Mouse (Mus musculus) midbrain, embryonic 12.5 days (tissue): ENCODE results near the gene Stpg1. TPM values are rescaled to one million over a fixed set of nuclear protein-coding genes. Genes with fewer than 3 reads are reported as not detected.
A peak's percentile ranks its signal among the peaks of the same experiment; 100 is the strongest.

Experiments used
- ATAC-seq: fragments of 200-750 bp; cut with Nextera tagmentation; 2 replicates; pipeline ENCODE4 v1.8.0; 2017; ENCODE audit warnings: low read depth, moderate TSS enrichment, moderate library complexity; ENCODE audit not compliant: low FRiP score
- H3K27ac ChIP-seq: fragments of 300-500 bp; sonication (generic); replicated peaks from 2 replicates; pipeline ENCODE4 v1.5.1; 2016; ENCODE audit warnings: mild to moderate bottlenecking
- H3K27me3 ChIP-seq: fragments of 300-500 bp; sonication (generic); 2 replicates; pipeline ENCODE4 v1.6.1; 2016; ENCODE audit warnings: mild to moderate bottlenecking
- H3K36me3 ChIP-seq: fragments of 300-500 bp; sonication (generic); 2 replicates; pipeline ENCODE4 v1.6.1; 2016
- H3K4me1 ChIP-seq: fragments of 300-500 bp; sonication (generic); 2 replicates; pipeline ENCODE4 v1.6.1; 2016
- H3K4me2 ChIP-seq: fragments of 300-500 bp; sonication (generic); replicated peaks from 2 replicates; pipeline ENCODE4 v1.6.1; 2016; ENCODE audit warnings: mild to moderate bottlenecking, moderate library complexity
- H3K4me3 ChIP-seq: fragments of 300-500 bp; sonication (generic); 2 replicates; pipeline ENCODE4 v1.5.1; 2016; ENCODE audit warnings: mild to moderate bottlenecking
- H3K9ac ChIP-seq: fragments of 300-500 bp; sonication (generic); replicated peaks from 2 replicates; pipeline ENCODE4 v1.6.1; 2016; ENCODE audit warnings: mild to moderate bottlenecking, moderate library complexity
- H3K9me3 ChIP-seq: fragments of 300-500 bp; sonication (generic); 2 replicates; pipeline ENCODE4 v1.6.1; 2016; ENCODE audit warnings: mild to moderate bottlenecking
- WGBS: fragments of 180-500 bp; shearing (Covaris S2); methylation state at CpG from one replicate; pipeline ENCODE4 v1.1.7; 2016; 5-methylcytosine and 5-hydroxymethylcytosine counted together
- polyA plus RNA-seq: library from polyadenylated mRNA; unstranded; fragments of >200 nt; fragmentation: Nextera tagmentation; extraction: Ambion mirVana; gene quantifications from 2 replicates; pipeline ENCODE4 v1.2.1, GENCODE M21; 2016

The Stpg1 gene
- polyA plus RNA-seq, 1 experiment from 2014 or later: 1.7 TPM

DNA sequence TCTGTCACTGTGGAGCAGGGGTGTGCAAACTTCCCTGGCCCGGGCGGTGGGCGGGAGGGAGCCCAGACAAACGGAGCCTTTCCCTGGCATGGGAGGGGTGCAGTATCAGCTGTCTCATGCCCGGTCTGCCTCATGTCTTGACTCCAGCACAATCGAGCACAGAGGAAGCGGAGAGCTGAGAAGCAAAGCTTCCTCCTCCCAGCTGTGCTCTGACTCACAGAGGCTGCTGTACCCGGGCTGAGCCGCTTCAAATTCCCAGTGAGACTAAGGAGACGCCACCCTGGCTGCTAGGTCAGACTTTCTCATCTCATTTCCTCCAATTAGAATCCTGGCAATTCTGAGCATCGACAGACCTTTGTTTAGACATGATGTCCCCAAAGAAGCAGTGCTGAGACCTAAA is 72.5 kb downstream of the Stpg1 start:
- H3K27me3 ChIP-seq: peaks cover 64% of the 10 kb centered on the region
- 49% methylated on average over 11 of the region's 11 CpGs for WGBS
- no peaks in the 10 kb centered on the region for H3K36me3 ChIP-seq
- no peak overlapping the region for H3K9ac ChIP-seq
- H3K9me3 ChIP-seq: no peaks in the 10 kb centered on the region
- no peak overlapping the region for H3K4me2 ChIP-seq
- H3K4me1 ChIP-seq: peaks cover 61% of the 10 kb centered on the region
- no peak overlapping the region for H3K27ac ChIP-seq
- ATAC-seq: no peak
- H3K4me3 ChIP-seq: no peak overlapping the region

DNA sequence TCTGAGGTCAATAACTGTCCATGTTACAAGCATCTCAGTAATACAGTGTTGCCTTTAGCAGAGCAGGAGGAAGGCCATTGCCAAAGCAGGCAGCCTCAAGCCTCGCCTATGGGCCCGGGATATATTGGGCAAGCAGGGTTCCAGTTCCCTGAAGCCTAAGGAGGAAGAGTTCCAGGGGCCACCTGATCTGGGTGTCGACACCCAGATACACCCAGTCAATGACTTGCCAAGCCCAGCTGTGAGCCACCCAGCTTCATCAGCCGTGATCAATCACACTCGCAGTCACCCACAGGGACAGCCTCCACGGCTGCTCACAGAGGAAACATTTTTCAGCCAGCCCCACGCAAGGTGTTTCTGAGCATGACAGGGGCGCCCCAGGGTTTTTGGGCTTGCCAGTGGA is 72.9 kb downstream of the Stpg1 start:
- Histone ChIP-seq H3K4me1 (peaks cover 64% of the 10 kb centered on the region), H3K36me3 (no peaks in the 10 kb centered on the region), H3K4me3 (no peak overlapping the region), H3K27ac (no peak overlapping the region), H3K9ac (no peak overlapping the region), H3K27me3 (peaks cover 68% of the 10 kb centered on the region), H3K4me2 (no peak overlapping the region), H3K9me3 (no peaks in the 10 kb centered on the region)
- no peak for ATAC-seq
- 79% methylated on average over 8 of the region's 8 CpGs for WGBS

DNA sequence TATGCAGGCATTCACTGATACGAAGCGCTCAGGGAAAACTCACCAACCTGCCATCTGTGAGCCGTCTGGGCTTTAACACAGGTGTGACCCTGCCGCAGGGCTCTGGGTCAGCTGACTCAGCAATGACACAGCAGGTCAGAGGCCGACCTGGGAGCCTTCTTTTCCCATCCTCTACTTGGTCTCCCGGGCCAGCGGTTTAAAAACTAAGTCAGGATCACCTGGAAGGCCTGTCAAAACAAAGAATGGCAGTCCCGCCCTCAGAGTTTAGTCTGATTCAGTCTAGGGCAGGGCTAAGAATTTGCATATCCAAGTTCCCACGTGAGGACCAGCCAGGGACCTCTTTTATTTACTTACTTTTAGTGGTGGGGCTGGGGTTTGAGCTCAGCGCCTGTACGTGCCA is 74.6 kb downstream of the Stpg1 start:
- H3K9ac ChIP-seq: no peak overlapping the region
- H3K4me2 ChIP-seq: peak overlapping the region; percentile 55
- peaks cover 75% of the 10 kb centered on the region for H3K27me3 ChIP-seq
- no peak overlapping the region for H3K27ac ChIP-seq
- H3K4me3 ChIP-seq: no peak overlapping the region
- ATAC-seq: no peak
- H3K4me1 ChIP-seq: peaks cover 71% of the 10 kb centered on the region
- no peaks in the 10 kb centered on the region for H3K9me3 ChIP-seq
- 11% methylated on average over 11 of the region's 11 CpGs for WGBS
- no peaks in the 10 kb centered on the region for H3K36me3 ChIP-seq

DNA sequence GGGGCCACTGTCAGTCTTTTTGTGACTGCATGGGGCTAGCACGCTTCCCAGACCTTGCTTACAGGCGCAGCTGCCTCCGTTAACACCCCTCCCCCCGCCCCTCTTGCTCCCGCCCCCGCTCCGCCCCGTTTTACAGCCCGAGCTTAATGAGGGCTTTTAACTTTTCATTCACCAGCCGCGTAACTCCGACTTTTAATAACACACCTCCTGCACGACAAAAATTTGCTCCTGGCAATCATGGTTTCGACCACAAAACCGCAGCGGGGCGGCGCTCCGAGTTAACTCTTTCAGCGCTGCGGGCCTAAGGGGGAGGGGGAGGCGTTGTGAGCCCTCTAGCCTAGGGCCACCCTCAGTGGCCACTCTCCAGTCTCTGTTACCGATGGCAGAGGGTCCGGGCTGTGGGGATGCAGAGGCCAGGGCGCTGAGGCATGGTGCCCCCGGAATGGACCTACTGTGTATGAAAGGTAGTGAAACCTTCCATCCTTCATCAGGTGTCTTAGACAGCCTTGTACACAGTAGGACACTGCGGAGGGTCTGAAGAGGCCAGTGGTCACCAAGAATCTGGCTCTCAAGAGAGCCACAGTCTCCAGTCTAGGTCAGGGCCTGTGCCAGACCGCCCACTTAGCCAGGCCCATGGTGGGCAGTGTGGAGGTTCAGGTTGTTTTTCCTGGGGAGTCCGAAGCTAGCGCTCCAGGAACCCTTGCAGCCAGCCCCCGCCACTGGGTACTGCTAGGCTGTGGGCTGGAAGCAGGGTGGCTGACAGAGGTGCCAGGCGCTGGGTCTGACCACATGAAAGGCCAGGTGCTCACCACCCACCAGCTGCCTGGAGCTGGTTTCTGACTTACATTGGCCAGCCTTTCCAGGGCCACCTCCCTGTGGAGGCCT is 75.8 kb downstream of the Stpg1 start:
- 12% methylated on average over 32 of the region's 32 CpGs for WGBS
- Histone ChIP-seq H3K4me3 (peak overlapping the region; percentile 39), H3K4me2 (peak overlapping the region; percentile 55), H3K27ac (no peak overlapping the region), H3K4me1 (peaks cover 64% of the 10 kb centered on the region), H3K9me3 (no peaks in the 10 kb centered on the region), H3K27me3 (peaks cover 82% of the 10 kb centered on the region), H3K9ac (peak overlapping the region; percentile 34; the same call in 1 of the 2 replicates), H3K36me3 (no peaks in the 10 kb centered on the region)
- ATAC-seq: peak; percentile 77

DNA sequence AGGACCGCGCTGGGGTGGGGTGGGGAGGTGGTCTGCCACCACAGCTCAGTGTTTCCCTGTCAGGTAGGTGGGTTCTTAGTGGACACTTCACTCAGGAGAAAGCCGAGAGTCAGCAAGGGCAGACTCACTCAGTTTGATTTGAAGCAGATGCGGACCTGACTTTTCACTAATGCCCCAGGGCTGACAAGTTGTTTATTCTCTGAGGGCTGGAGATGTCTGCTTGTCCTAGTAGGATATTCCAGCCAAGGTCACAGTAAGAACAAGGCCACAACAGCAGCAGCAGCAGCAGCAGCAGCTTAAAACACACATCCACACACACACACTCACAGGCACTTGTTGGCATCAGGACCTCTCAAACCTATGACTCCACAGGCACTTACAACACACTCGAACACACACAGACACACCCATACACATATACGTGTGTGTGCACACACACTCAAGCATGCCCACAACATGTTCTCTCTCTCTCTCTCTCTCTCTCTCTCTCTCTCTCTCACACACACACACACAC is 76.5 kb downstream of the Stpg1 start:
- Histone ChIP-seq H3K9ac (no peak overlapping the region), H3K9me3 (no peaks in the 10 kb centered on the region), H3K4me3 (no peak overlapping the region), H3K27ac (no peak overlapping the region), H3K36me3 (no peaks in the 10 kb centered on the region), H3K27me3 (peaks cover 85% of the 10 kb centered on the region), H3K4me1 (peaks cover 59% of the 10 kb centered on the region), H3K4me2 (peak overlapping the region; percentile 55; the same call in 1 of the 2 replicates)
- no peak; the same call in 1 of the 2 replicates for ATAC-seq
- 49% methylated on average over 6 of the region's 6 CpGs for WGBS

DNA sequence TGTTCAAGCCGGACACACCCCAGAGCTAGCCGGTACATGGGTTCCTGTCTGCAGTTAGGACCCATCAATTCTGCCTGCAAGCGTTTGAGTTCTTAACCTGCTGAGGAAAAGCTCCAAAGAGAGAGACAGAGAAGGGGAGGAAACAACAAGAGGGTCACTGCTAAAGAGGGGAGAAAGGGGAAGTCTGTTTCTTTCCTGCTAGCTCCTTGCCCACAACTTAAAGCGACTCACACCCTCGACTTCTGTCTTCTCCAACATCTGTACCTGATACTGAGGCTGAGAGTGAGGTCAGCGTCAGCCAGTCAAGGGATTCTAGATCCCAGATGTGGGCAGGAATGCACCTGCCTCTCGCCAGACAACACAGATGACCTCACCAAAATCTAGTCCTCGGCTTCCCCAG is 77.7 kb downstream of the Stpg1 start:
- Histone ChIP-seq H3K27ac (no peak overlapping the region), H3K9me3 (no peaks in the 10 kb centered on the region), H3K9ac (no peak overlapping the region), H3K36me3 (no peaks in the 10 kb centered on the region), H3K27me3 (peaks cover 80% of the 10 kb centered on the region), H3K4me2 (peak overlapping the region; percentile 67), H3K4me1 (peaks cover 53% of the 10 kb centered on the region), H3K4me3 (peak overlapping the region; percentile 38; the same call in 1 of the 2 replicates)
- ATAC-seq: no peak
- 36% methylated on average over 8 of the region's 8 CpGs for WGBS

DNA sequence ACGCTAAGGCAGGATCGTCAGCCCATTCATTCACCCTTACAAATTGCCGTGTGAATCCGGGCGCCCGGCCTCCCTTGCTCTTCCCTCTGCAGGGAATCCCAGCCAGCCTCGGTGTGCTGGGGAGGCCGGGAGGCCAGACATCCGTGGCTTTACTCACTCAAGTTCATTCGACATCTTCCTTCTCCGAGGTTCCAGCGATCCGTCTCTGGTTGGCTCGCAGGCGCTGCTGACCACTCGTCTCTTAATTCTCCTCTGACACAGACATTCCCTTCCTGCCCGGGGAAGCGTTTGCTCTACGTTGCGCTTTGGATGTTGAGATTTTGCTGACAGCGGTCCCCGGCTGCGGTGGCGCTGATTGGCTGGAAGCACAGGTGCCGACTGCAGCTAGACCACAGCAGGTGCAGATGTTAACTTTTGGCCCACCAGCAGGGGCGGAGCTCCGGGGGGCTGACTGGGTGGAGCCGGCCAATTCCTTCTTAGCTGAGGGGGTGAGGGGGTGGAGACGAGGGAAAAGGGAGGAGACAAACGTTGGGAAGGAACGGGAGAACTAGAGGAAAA is 78.7 kb downstream of the Stpg1 start, which contains the start of gene Grhl3:
Grhl3 (minus strand) TSS at position 380 of the 558 bp plus-strand sequence.
- ATAC-seq: no peak
- Histone ChIP-seq H3K27me3 (peaks cover 70% of the 10 kb centered on the region), H3K9me3 (no peaks in the 10 kb centered on the region), H3K4me2 (peak within 1 kb of the TSS; percentile 67), H3K36me3 (no peaks in the 10 kb centered on the region), H3K9ac (peak within 1 kb of the TSS; percentile 1; the same call in 1 of the 2 replicates), H3K27ac (no peak within 1 kb of the TSS), H3K4me3 (peak within 1 kb of the TSS; percentile 38), H3K4me1 (peaks cover 45% of the 10 kb centered on the region)
- WGBS: under 1% methylated on average over 31 of the region's 31 CpGs

DNA sequence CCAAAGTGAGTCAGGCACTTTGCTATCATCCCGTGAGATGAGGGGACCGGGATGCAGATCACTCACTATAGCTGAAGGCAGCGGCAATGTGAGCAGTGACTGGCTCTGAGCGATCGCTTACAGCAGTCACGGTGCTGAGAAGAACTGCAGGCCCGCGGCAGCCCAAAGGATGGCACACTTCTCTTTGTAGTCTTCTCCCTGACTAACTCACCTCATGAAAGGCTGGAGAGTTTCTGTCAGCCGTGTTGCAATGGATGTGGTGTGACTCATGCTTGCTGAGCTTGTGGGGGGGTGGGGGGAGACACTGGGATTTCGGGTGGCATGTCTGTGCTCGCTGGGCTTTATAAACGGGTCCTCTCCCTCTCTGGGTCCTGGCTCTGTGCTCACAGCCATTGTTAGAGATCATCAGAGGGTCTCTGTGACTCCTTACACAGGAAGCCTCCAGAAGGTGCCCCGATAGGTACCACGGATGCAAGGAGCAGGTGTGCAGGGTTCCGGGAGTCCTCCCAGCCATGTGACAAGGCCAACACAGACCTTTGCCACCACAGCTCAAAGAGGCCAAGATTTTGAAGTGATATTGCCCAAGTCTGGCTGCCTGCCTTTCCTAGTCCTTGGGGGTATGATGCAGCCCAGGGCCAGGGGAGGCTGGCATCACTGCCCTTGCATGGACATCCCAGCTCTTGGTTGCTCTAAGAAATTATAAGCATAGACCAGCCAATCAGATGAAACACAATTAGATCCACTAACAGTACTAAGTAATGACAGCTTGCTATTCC is 81.0 kb downstream of the Stpg1 start:
- WGBS: 63% methylated on average over 15 of the region's 15 CpGs
- H3K27me3 ChIP-seq: peaks cover 58% of the 10 kb centered on the region
- no peak for ATAC-seq

DNA sequence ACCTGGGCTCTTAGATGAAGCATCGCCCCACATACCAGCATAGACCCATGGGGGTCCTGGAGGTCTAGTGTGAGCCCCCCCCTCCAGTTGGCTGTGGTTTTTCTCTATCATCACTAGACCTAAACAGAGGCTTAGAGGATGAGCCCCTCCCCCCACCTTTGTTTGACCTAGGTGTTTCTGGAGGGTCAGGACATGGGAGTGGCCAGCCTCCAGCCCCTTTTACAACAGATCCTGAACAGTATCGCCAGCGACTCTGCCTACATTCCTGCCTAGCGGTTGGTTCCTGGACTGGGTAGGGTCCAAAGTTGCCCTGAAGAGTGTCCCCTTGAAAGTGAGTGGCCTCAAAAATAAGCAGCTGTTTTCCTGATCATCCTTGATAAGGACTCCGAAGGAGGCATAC is 83.9 kb downstream of the Stpg1 start:
- Histone ChIP-seq H3K9ac (no peak overlapping the region), H3K4me2 (no peak overlapping the region), H3K9me3 (no peaks in the 10 kb centered on the region), H3K4me3 (no peak overlapping the region), H3K4me1 (peaks cover 15% of the 10 kb centered on the region), H3K27ac (no peak overlapping the region), H3K36me3 (no peaks in the 10 kb centered on the region), H3K27me3 (peaks cover 46% of the 10 kb centered on the region)
- WGBS: 85% methylated on average over 5 of the region's 5 CpGs
- ATAC-seq: no peak

More for the DNA sequence above, 81.0 kb downstream of the Stpg1 start:
- Histone ChIP-seq H3K9ac (no peak overlapping the region), H3K4me1 (peaks cover 29% of the 10 kb centered on the region), H3K4me2 (no peak overlapping the region), H3K27ac (no peak overlapping the region), H3K4me3 (no peak overlapping the region), H3K36me3 (no peaks in the 10 kb centered on the region), H3K9me3 (no peaks in the 10 kb centered on the region)

DNA sequence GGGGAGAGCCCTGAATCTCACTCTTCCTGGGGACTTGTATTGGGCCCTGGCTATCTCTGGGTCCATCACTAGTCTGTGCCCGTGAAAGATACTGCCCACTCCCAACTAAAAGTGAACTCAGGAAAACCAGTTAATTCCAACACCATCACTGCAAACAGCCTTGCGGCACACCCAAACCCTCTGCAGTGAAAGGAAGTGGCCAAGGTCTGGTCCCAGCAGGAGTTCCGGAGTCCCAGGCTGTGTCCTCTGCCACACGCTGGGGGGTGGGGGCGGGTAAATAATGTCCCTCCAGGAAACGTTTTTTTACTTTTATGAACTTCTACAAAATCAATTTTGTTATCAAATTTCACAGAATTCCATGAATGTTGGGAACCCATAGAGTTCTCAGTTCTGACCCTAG is 85.1 kb downstream of the Stpg1 start:
- Histone ChIP-seq H3K4me2 (no peak overlapping the region), H3K4me3 (no peak overlapping the region), H3K4me1 (peaks cover 9% of the 10 kb centered on the region; the same call in 1 of the 2 replicates), H3K27ac (no peak overlapping the region), H3K9ac (no peak overlapping the region), H3K27me3 (peaks cover 34% of the 10 kb centered on the region), H3K9me3 (no peaks in the 10 kb centered on the region), H3K36me3 (no peaks in the 10 kb centered on the region)
- no peak for ATAC-seq
- WGBS: 71% methylated on average over 6 of the region's 6 CpGs

DNA sequence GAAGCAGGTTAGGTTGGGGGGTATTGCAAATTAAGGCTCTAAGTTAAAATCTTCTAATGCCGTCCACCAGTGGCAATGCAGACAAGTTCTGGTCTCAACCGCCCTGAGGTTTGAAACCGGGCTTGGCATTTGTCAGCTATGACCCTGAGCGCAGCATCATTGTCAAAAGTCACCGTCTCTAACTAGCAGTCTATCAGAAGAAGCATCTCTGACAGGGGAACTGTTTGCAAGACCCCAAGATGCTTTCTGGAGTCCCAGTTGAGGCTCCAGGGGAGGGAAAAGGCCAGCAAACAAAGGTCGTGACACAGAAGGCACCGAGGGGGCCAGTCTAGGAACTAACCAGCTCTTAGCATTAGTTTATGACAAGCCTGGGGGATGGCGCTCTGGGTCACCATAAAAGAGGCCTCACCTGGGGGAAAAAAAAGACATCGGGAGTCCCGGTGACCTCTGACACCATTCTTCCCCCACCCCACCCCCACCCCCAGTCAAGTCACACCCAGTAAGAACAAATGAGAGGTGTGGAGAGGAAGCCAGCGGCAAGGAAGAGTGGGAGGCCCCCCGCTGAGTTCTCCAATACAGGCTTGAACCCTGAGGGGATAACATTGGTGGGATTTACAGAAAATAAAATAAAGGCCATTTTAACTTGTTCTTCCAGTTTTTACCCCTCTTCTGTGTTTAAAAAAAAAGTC is 86.8 kb downstream of the Stpg1 start:
- peaks cover 9% of the 10 kb centered on the region; the same call in 1 of the 2 replicates for H3K4me1 ChIP-seq
- ATAC-seq: no peak
- no peak overlapping the region for H3K9ac ChIP-seq
- H3K4me2 ChIP-seq: no peak overlapping the region
- H3K4me3 ChIP-seq: no peak overlapping the region
- no peaks in the 10 kb centered on the region for H3K9me3 ChIP-seq
- H3K27me3 ChIP-seq: peaks cover 22% of the 10 kb centered on the region; the same call in 1 of the 2 replicates
- no peak overlapping the region for H3K27ac ChIP-seq
- WGBS: 30% methylated on average over 12 of the region's 12 CpGs
- H3K36me3 ChIP-seq: no peaks in the 10 kb centered on the region
